Mouse (Mus musculus) kidney, embryonic 15.5 days (tissue): Measurements from ENCODE around the gene Rhbdd3. TPM values are rescaled to one million over a fixed set of nuclear protein-coding genes. Genes with fewer than 3 reads are reported as not detected.
"Not testable (repeated sequence)": the region's sequence is repeated elsewhere in the genome, so short reads cannot be mapped to it uniquely, and the experiment has no call there.

ENCODE experiments used
- ATAC-seq: fragments of 200-750 bp; cut with Nextera tagmentation; replicated peaks from 2 replicates; pipeline ENCODE4 v1.8.0; 2017; ENCODE audit warnings: moderate TSS enrichment; ENCODE audit not compliant: low FRiP score
- H3K27ac ChIP-seq: fragments of 300-500 bp; sonication (generic); 2 replicates; pipeline ENCODE4 v1.5.1; 2015; ENCODE audit warnings: mild to moderate bottlenecking, inconsistent platforms
- H3K27me3 ChIP-seq: fragments of 300-500 bp; sonication (generic); 2 replicates; pipeline ENCODE4 v1.6.1; 2015; ENCODE audit warnings: inconsistent platforms
- H3K36me3 ChIP-seq: fragments of 300-500 bp; sonication (generic); 2 replicates; pipeline ENCODE4 v1.6.1; 2015; ENCODE audit warnings: inconsistent platforms
- H3K4me1 ChIP-seq: fragments of 300-500 bp; sonication (generic); 2 replicates; pipeline ENCODE4 v1.6.1; 2015; ENCODE audit warnings: inconsistent platforms
- H3K4me2 ChIP-seq: fragments of 300-500 bp; sonication (generic); 2 replicates; pipeline ENCODE4 v1.6.1; 2015; ENCODE audit warnings: moderate library complexity, mild to moderate bottlenecking, inconsistent platforms
- H3K4me3 ChIP-seq: fragments of 300-500 bp; sonication (generic); replicated peaks from 2 replicates; pipeline ENCODE4 v1.5.1; 2015; ENCODE audit warnings: mild to moderate bottlenecking, inconsistent platforms
- H3K9ac ChIP-seq: fragments of 300-500 bp; sonication (generic); 2 replicates; pipeline ENCODE4 v1.6.1; 2015; ENCODE audit warnings: mild to moderate bottlenecking, inconsistent platforms
- H3K9me3 ChIP-seq: fragments of 300-500 bp; sonication (generic); replicated peaks from 2 replicates; pipeline ENCODE4 v1.6.1; 2016; ENCODE audit warnings: inconsistent platforms
- WGBS: fragments of 180-500 bp; shearing (Covaris S2); methylation state at CpG from one replicate; pipeline ENCODE4 v1.1.7; 2015; ENCODE audit warnings: mixed read lengths; 5-methylcytosine and 5-hydroxymethylcytosine counted together
- polyA plus RNA-seq: library from polyadenylated mRNA; unstranded; fragments of >200 nt; fragmentation: Nextera tagmentation; extraction: Ambion mirVana; gene quantifications from 2 replicates; pipeline ENCODE4 v1.2.1, GENCODE M21; 2015

Rhbdd3 gene
- polyA plus RNA-seq, 1 experiment from 2014 or later = 31.9 TPM

GRCm38 (mm10) chr11:5068126-5068971 is 30.4 kb upstream of the Rhbdd3 start:
- Histone ChIP-seq H3K4me3 (no peak overlapping the region), H3K9ac (no peak overlapping the region), H3K4me2 (no peak overlapping the region), H3K9me3 (no peaks in the 10 kb centered on the region), H3K27me3 (peaks cover 7% of the 10 kb centered on the region), H3K36me3 (peaks cover 59% of the 10 kb centered on the region), H3K27ac (no peak overlapping the region), H3K4me1 (peaks cover 21% of the 10 kb centered on the region)
- 76% methylated on average over 9 of the region's 9 CpGs for WGBS
- no peak for ATAC-seq

DNA sequence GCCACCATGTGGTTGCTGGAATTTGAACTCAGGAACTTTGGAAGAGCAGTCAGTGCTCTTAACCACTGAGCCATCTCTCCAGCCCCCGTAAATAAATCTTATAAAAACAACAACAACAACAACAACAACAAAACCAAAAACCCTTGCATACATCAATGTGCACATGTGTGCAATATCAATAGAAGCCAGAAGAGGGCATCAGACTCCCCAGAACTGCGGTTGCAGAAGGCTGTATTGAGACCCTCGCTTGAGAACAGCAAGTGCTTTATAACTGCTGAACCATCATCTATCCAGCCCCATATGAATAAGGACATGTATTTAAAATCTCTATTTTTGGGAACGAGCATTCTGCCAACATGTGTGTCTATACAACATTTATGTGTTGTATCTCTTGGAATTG is 23.8 kb upstream of the Rhbdd3 start:
- peaks cover 89% of the 10 kb centered on the region for H3K36me3 ChIP-seq
- H3K27me3 ChIP-seq = no peaks in the 10 kb centered on the region
- H3K4me1 ChIP-seq = no peaks in the 10 kb centered on the region
- no peak overlapping the region for H3K27ac ChIP-seq
- no peaks in the 10 kb centered on the region for H3K9me3 ChIP-seq
- 74% methylated on average over 4 of the region's 4 CpGs for WGBS
- H3K4me2 ChIP-seq = no peak overlapping the region
- ATAC-seq = no peak
- no peak overlapping the region for H3K4me3 ChIP-seq
- H3K9ac ChIP-seq = no peak overlapping the region

DNA sequence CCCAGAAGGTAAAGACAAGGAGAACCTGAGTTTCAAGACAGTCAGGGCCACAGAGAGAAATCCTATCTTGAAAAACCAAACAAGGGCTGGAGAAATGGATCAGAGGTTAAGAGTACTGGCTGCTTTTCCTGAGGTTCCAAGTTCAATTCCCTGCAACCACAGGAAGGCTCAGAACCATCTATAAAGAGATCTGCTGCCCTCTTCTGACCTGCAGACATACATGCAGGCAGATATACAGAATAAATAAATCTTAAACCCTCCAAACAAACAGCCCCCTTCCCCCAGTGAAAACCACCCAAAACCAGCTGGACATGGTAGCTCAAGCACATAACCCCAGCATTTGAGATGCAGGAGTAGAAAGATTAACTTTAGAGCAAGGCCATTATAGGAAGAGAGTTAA is 23.0 kb upstream of the Rhbdd3 start:
- H3K9ac ChIP-seq = no peak overlapping the region
- H3K4me3 ChIP-seq = no peak overlapping the region
- H3K4me2 ChIP-seq = no peak overlapping the region
- H3K36me3 ChIP-seq = peaks cover 89% of the 10 kb centered on the region
- no peaks in the 10 kb centered on the region for H3K27me3 ChIP-seq
- no peak overlapping the region for H3K27ac ChIP-seq
- H3K9me3 ChIP-seq = no peaks in the 10 kb centered on the region
- H3K4me1 ChIP-seq = no peaks in the 10 kb centered on the region
- no peak for ATAC-seq

GRCm38 (mm10) chr11:5076843-5077242 is 21.9 kb upstream of the Rhbdd3 start:
- WGBS = 77% methylated on average over 4 of the region's 5 CpGs

GRCm38 (mm10) chr11:5089147-5089546 is 9.6 kb upstream of the Rhbdd3 start:
- Histone ChIP-seq H3K9ac (no peak overlapping the region), H3K4me2 (no peak overlapping the region), H3K36me3 (peaks cover 89% of the 10 kb centered on the region), H3K27ac (no peak overlapping the region), H3K4me1 (peaks cover 21% of the 10 kb centered on the region), H3K27me3 (no peaks in the 10 kb centered on the region), H3K9me3 (no peaks in the 10 kb centered on the region), H3K4me3 (no peak overlapping the region)
- ATAC-seq = no peak
- WGBS = 91% methylated on average over 1 of the region's 1 CpGs

More at GRCm38 (mm10) chr11:5076843-5077242, 21.9 kb upstream of the Rhbdd3 start:
- not testable (repeated sequence) for H3K4me3 ChIP-seq, ATAC-seq, H3K9ac ChIP-seq, H3K4me2 ChIP-seq, H3K27ac ChIP-seq, H3K27me3 ChIP-seq, H3K9me3 ChIP-seq, H3K4me1 ChIP-seq
- H3K36me3 ChIP-seq = peaks cover 85% of the 10 kb centered on the region

GRCm38 (mm10) chr11:5091706-5092105 is 7.0 kb upstream of the Rhbdd3 start:
- WGBS = 62% methylated on average over 2 of the region's 2 CpGs
- no peak for ATAC-seq

DNA sequence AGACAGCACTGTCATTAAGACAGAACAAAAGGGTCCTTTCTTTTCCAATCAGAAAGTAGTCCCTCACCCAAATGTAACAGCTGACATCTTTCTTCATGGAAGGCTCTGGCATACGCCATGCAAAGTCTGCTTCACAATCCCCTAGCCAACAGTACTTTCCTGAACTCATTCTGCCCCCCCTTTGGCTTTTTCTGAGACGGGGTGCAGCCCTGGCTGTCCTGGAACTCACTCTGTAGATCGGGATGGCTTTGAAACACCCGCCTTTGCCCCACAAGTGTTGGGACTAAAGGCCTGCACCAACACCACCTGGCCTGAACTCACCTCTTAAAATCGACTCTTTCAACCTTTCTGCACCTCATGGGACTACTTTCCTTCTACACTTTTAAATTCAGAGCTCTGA is 2.8 kb upstream of the Rhbdd3 start:
- no peak overlapping the region for H3K4me3 ChIP-seq
- H3K9me3 ChIP-seq = no peaks in the 10 kb centered on the region
- no peak overlapping the region for H3K27ac ChIP-seq
- WGBS = 79% methylated on average over 5 of the region's 5 CpGs
- ATAC-seq = no peak
- H3K4me2 ChIP-seq = peak overlapping the region; percentile 69
- H3K4me1 ChIP-seq = peaks cover 45% of the 10 kb centered on the region
- no peaks in the 10 kb centered on the region for H3K27me3 ChIP-seq
- peaks cover 24% of the 10 kb centered on the region for H3K36me3 ChIP-seq
- H3K9ac ChIP-seq = no peak overlapping the region

More at GRCm38 (mm10) chr11:5091706-5092105, 7.0 kb upstream of the Rhbdd3 start:
- H3K9me3 ChIP-seq = no peaks in the 10 kb centered on the region
- peaks cover 33% of the 10 kb centered on the region for H3K4me1 ChIP-seq
- peaks cover 63% of the 10 kb centered on the region for H3K36me3 ChIP-seq
- no peak overlapping the region for H3K4me3 ChIP-seq
- no peak overlapping the region for H3K27ac ChIP-seq
- H3K9ac ChIP-seq = no peak overlapping the region
- no peak overlapping the region for H3K4me2 ChIP-seq
- no peaks in the 10 kb centered on the region for H3K27me3 ChIP-seq

DNA sequence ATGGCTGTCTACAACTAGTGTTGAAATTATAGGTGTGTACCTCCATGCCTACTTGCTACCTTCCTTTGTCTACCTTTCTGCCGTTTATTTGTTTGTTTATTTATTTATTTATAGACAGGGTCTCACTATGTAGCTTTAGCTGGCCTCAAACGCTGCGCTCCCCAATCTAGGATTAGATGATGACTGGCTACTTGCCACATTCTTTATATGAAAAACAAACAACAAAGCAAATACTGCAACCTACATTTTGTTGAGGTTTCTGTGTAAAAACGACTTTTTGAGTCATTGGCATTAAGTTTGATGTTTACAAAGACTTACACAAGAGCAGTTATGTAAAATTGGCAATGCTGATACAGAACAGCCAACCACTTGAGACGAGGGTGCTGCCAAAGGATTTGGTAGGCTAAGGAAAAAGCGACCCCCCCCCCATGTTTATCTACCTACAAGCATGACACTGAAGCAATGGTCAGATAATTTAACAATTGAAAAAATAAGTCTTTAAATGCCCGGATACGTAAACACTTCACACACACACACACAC is 2.2 kb upstream of the Rhbdd3 start:
- Histone ChIP-seq H3K27me3 (no peaks in the 10 kb centered on the region), H3K27ac (no peak overlapping the region), H3K4me2 (peak overlapping the region; percentile 69), H3K9ac (0 out of 2 replicates have a peak overlapping the region, but pooled peaks have one; percentile 89), H3K36me3 (peaks cover 17% of the 10 kb centered on the region), H3K4me3 (peak overlapping the region; percentile 72), H3K9me3 (no peaks in the 10 kb centered on the region), H3K4me1 (peaks cover 52% of the 10 kb centered on the region)
- 58% methylated on average over 8 of the region's 8 CpGs for WGBS
- ATAC-seq = no peak

DNA sequence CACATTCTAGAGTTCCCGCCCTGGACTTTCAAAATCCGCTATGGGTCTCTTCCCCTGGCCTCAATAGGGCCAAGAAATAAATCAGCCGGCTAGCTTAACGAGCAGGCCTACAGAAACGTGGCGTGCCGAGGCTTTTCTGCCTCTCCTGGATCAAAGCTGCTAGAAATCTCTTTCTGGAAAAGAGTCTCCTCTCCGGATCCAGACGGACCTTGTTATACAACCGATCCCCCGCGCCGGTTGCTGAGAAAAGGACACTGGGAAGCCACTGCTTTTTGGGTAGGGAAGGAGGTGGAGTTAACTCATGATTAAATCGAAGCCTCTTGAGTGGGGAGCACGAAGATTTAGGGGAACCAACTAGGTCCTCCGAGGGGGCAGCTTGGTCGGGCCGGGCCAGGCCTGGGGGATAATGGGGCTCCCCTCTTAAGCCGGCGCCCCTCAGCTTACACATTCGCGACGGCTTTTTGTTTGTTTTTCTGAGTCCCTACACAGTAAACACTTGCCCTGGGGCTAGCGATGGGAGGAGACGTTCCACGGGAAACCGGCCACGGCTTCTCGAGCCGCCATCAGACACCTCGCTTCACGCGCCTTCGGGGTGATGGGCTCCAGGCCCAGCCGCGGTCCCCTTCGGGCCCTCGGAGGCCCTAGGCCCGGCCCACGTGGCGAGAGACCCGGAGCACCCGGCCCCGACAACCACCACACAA is 541 bp upstream of the Rhbdd3 start:
- Histone ChIP-seq H3K4me3 (peak overlapping the region; percentile 72), H3K27ac (peak overlapping the region; percentile 96), H3K4me1 (peaks cover 48% of the 10 kb centered on the region), H3K27me3 (no peaks in the 10 kb centered on the region), H3K9ac (peak overlapping the region; percentile 89), H3K36me3 (peaks cover 10% of the 10 kb centered on the region), H3K4me2 (peak overlapping the region; percentile 69), H3K9me3 (no peaks in the 10 kb centered on the region)
- under 1% methylated on average over 44 of the region's 44 CpGs for WGBS
- ATAC-seq = peak; percentile 10; the same call in 1 of the 2 replicates

GRCm38 (mm10) chr11:5099576-5100183 is 954 bp downstream of the Rhbdd3 start:
- Histone ChIP-seq H3K4me2 (peak overlapping the region; percentile 76), H3K36me3 (peaks cover 20% of the 10 kb centered on the region), H3K27me3 (no peaks in the 10 kb centered on the region), H3K4me3 (peak overlapping the region; percentile 72), H3K9ac (peak overlapping the region; percentile 89), H3K9me3 (no peaks in the 10 kb centered on the region), H3K4me1 (peaks cover 36% of the 10 kb centered on the region), H3K27ac (peak overlapping the region; percentile 96)
- peak; percentile 77 for ATAC-seq
- WGBS = under 1% methylated on average over 27 of the region's 31 CpGs

GRCm38 (mm10) chr11:5100283-5100682 is 1.6 kb downstream of the Rhbdd3 start:
- H3K27me3 ChIP-seq = no peaks in the 10 kb centered on the region
- no peak for ATAC-seq
- H3K9me3 ChIP-seq = no peaks in the 10 kb centered on the region
- H3K36me3 ChIP-seq = peaks cover 26% of the 10 kb centered on the region
- H3K4me1 ChIP-seq = peaks cover 36% of the 10 kb centered on the region
- H3K4me3 ChIP-seq = peak overlapping the region; percentile 72
- under 1% methylated on average over 7 of the region's 7 CpGs for WGBS
- H3K9ac ChIP-seq = peak overlapping the region; percentile 89
- H3K4me2 ChIP-seq = peak overlapping the region; percentile 76
- peak overlapping the region; percentile 96 for H3K27ac ChIP-seq
